Mouse (Mus musculus) kidney, postnatal 25 days (tissue): ENCODE measurements around the gene Saxo2.

Experiments used
- DNase-seq, 2 experiments: peaks; one replicate each; pipeline ENCODE4 v3.0.0; 2021; ENCODE audit warnings: mixed read lengths in 2 of 2

Saxo2 gene

DNA sequence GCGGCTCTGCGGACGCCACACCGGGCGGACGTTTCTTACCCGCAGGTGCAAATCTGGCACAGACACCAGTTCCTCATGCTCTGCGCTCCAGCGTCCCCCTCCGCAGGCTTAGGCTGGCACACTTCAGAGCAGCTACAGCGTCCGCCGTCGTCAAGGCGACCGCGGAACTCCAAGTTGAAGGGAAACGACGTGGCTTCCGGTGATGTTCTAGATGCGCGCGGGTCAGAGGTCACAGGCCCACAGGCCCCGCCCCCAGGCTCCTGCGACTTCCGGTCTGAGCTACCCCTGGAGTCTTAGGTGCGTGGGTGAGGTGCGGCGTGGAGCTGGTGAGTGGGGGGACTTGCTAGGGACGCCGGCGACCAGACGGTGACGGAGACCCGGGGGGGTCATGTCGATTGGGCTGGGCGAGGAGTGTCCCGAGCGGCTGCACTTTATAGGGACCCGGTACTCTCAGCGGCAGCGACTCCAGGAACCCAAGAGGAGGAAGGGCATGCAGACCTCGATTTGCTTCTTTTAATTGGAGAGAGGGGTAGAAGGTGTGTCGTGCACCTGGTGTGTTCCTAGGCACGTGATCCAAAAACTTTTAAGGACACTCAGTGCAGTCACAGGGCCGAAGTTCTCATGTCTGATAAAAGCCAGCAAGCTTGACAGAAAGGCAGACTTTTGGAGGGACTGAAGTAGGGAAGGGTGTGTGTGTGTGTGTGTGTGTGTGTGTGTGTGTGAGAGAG, at the start of gene Saxo2, which contains the start of gene Efl1:
Gene Saxo2 (minus strand): TSS at position 176 of the 728 bp plus-strand sequence.
Gene Efl1 (plus strand): TSS at position 262 of the 728 bp plus-strand sequence.
- peak; percentile 97 to 98 for DNase-seq

- no peak for DNase-seq
Measured at GRCm38 (mm10) chr7:82697668-82698067, 49.3 kb upstream of the Saxo2 start.

- no peak for DNase-seq
Measured at GRCm38 (mm10) chr7:82691021-82691738, 42.9 kb upstream of the Saxo2 start.

DNA sequence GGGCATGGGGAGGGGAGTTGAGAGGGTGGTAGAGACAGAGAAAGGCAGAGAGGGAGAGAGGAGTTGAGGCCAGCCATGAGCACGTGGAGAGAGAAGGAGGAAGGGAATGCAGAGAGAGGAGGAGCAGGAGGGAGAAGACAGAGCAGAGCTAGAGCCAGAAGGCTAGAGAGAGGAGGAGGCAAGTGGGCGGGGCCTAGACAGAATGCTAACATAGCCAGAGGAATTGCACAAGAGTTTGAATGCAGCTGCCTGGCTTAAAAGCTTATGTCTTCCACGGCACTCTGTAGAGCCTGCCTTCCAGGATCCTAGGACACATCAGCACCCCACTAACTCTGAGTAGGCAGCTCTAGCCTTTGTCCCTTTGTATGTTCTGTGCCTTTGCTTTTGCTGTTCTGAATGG, 40.4 kb upstream of the Saxo2 start:
- DNase-seq, result peak in 1 of 2 experiments; percentile 44

DNA sequence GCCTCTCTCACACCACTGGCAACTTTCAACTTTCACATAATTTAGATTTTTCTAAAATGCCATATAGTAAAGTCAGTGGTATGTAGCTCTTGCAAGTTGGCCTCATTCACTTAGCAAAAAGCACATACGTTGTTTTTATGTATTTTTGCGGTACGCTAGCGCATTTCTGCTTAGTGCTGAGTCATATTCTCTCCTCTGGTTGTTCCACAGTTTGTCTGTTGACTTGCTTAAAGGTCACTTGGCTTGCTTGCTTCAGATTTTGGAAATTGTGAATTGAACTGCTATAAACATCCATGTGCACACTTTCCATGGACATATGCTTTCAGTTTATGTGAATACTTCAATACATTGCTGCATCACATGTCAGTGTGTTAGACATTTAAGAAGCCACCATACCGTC, 31.6 kb upstream of the Saxo2 start:
- no peak for DNase-seq

DNA sequence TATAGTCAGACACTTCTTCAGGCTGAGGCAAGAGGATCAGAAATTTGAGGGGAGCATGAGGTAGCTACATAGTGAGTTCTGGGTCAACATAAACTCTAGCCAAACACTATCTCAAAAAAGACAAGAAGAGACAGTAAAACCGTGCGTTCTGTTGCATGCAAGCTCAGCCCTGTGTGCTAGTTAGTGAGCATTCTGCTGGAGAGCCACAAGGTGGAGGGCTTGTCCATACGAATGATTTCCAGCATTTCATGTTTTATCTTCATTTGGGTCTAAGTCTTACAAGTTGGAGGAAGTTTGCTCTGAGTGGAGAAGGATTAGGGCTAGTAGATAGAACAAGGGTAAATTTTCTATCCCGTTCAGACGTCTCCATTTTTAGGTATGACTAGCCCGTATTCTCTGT, 28.5 kb upstream of the Saxo2 start:
- no peak for DNase-seq

GRCm38 (mm10) chr7:82676001-82676400, 27.7 kb upstream of the Saxo2 start:
- DNase-seq, result no peak

DNA sequence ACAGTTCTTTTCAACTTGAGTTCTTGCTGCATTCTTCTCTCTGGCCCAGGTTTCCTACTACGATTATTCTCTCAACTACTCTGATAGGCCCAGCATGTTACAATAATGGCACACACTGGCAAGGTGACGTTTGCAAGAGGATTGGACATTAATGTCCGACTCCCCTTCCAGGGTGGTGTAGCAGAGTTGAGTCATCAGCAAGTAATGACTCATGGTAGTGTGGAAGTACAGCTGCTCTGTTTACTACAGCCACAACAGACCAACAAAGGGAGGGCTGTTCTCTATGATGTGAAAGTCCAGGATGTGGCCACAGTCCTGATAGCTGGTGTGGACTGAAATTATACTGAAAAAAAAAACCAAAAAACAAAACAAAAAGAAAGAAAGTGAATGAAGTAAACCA, 16.3 kb upstream of the Saxo2 start:
- no peak for DNase-seq

GRCm38 (mm10) chr7:82649081-82649445, 735 bp upstream of the Saxo2 start:
- no peak for DNase-seq

GRCm38 (mm10) chr7:82647909-82648308, 419 bp downstream of the Saxo2 start:
- DNase-seq, result no peak

- DNase-seq, result no peak
Measured at GRCm38 (mm10) chr7:82647183-82647582, 1.1 kb downstream of the Saxo2 start.

GRCm38 (mm10) chr7:82625342-82625741, 23.0 kb downstream of the Saxo2 start:
- DNase-seq, result peak; percentile 53 to 61

DNA sequence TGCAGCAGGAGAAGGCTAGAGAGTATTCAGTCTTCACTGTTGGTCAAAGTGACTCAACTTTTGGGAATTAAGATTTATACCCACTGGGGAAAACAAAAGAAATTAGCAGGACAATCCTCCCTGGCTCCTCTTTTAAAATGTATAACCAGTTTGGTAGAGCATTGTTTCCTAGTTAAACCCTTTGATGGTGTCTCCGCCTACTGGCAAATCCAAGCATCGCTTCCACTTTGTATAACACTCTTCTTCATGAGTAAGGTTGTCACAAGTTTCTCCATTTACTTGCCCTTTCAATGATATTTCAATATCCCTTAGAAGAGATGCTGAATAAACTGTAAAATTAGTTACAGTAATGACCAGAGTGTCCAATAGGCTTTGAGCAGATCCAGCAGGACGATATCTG, 38.7 kb downstream of the Saxo2 start:
- peak in 1 of 2 experiments; percentile 28 for DNase-seq

DNA sequence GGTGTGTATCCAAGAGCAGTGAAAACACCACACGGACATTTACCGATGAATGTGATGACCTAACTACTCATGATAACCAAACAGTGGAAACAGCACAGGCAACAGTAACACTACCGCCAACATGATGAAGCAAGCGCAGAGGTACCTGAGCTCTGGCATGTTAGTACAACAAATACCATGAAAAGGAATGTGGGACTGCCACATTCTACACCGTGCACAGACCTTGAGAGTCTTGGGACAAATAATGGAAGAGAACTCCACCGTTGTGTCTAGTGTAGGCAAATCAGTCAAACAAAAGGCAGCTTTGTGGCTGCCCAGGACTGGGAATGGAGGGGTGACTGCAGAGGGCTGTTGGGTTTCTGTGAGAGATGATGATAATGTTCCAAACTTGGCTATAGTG, 42.9 kb downstream of the Saxo2 start:
- DNase-seq, result no peak

DNA sequence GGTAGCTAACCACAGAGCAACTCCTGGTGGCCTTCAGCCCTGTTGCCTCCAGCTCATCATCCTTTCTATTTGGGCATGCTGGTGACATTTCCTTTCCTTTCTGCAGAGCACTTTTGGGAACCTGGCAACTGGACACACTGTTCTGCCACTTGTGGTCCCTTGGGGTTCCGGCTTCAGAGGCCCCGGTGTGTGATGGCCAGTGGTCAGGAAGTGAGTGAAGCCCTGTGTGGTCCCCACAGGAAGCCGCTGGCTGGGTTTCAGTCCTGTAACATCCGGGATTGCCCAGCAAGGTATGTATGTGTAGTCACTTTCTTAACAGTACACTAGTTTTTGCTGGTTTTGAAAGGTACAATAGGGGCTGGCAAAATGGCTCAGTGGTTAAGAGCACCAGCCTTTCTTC, 46.3 kb downstream of the Saxo2 start:
- DNase-seq, result no peak

- no peak for DNase-seq
Measured at GRCm38 (mm10) chr7:82590931-82591330, 57.4 kb downstream of the Saxo2 start.
